Mouse (Mus musculus): ENCODE measurements around the gene Olfr698. TPM values are rescaled to one million over a fixed set of nuclear protein-coding genes. Genes with fewer than 3 reads are reported as not detected.
"Not testable (repeated sequence)": the region's sequence is repeated elsewhere in the genome, so short reads cannot be mapped to it uniquely, and the experiment has no call there.

Gene Olfr698
- polyA plus RNA-seq, 1 experiment from 2014 or later, result not detected

DNA sequence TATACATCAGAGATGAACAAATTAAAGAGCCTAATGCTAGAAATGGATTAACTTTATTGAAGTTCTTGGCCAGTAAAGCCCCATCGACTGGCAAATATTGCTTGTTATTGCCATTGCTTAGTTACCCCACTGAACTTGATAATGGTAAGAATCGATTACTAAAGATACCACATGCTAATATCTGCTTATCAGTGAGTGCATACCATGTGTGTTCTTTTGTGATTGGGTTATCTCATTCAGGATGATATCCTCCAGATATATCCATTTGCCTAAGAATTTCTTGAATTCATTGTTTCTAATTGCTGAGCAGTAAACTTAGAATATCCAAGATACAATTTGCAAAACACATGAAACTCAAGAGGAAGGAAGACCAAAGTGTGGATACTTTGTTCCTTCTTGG is 29.5 kb downstream of the Olfr698 start:
- not testable (repeated sequence) for H3K4me3 ChIP-seq (ENCODE audit: low read depth, low read length); DNase-seq (ENCODE audit: low spot score); H3K4me2 ChIP-seq (ENCODE audit: low read depth, low read length, severe bottlenecking); H3K27ac ChIP-seq (ENCODE audit: low read depth, low read length); ATAC-seq (replicated peaks; ENCODE audit: low FRiP score); H3K9me3 ChIP-seq (ENCODE audit: control insufficient read depth, low read length); H3K36me3 ChIP-seq (ENCODE audit: control insufficient read depth, insufficient read depth, low read length); H3K9ac ChIP-seq (ENCODE audit: low read length); H3K27me3 ChIP-seq (ENCODE audit: control insufficient read depth, insufficient read depth, low read length); H3K4me1 ChIP-seq (replicated peaks; ENCODE audit: control insufficient read depth, insufficient read depth, low read length)
- 88% methylated on average over 2 of the region's 2 CpGs for WGBS

- DNase-seq (ENCODE audit: low spot score) (no peak), ATAC-seq (replicated peaks; ENCODE audit: low FRiP score) (no peak)
- Histone ChIP-seq H3K4me1 (replicated peaks; ENCODE audit: control insufficient read depth, insufficient read depth, low read length) (no peaks in the 10 kb centered on the region), H3K36me3 (ENCODE audit: control insufficient read depth, insufficient read depth, low read length) (no peaks in the 10 kb centered on the region), H3K4me2 (ENCODE audit: low read depth, low read length, severe bottlenecking) (no peak within 1 kb of the TSS), H3K9me3 (ENCODE audit: control insufficient read depth, low read length) (no peaks in the 10 kb centered on the region), H3K9ac (ENCODE audit: low read length) (no peak within 1 kb of the TSS), H3K27me3 (ENCODE audit: control insufficient read depth, insufficient read depth, low read length) (no peaks in the 10 kb centered on the region), H3K27ac (ENCODE audit: low read depth, low read length) (no peak within 1 kb of the TSS), H3K4me3 (ENCODE audit: low read depth, low read length) (no peak within 1 kb of the TSS)
Observed at GRCm38 (mm10) chr7:106716296-106716695, 38.9 kb downstream of the Olfr698 start, which contains the start of gene Olfr695. Gene Olfr695 (minus strand): TSS chr7:106716396.

GRCm38 (mm10) chr7:106711463-106711862 is 43.7 kb downstream of the Olfr698 start:
- no peak for ATAC-seq (replicated peaks; ENCODE audit: low FRiP score)
- H3K27me3 ChIP-seq (ENCODE audit: control insufficient read depth, insufficient read depth, low read length), result no peaks in the 10 kb centered on the region
- WGBS, result 86% methylated on average over 6 of the region's 6 CpGs
- no peaks in the 10 kb centered on the region for H3K36me3 ChIP-seq (ENCODE audit: control insufficient read depth, insufficient read depth, low read length)
- H3K4me1 ChIP-seq (replicated peaks; ENCODE audit: control insufficient read depth, insufficient read depth, low read length), result no peaks in the 10 kb centered on the region
- H3K27ac ChIP-seq (ENCODE audit: low read depth, low read length), result no peak overlapping the region
- H3K4me2 ChIP-seq (ENCODE audit: low read depth, low read length, severe bottlenecking), result no peak overlapping the region
- no peaks in the 10 kb centered on the region for H3K9me3 ChIP-seq (ENCODE audit: control insufficient read depth, low read length)
- H3K9ac ChIP-seq (ENCODE audit: low read length), result no peak overlapping the region
- no peak for DNase-seq (ENCODE audit: low spot score)
- H3K4me3 ChIP-seq (ENCODE audit: low read depth, low read length), result no peak overlapping the region

- H3K4me3 ChIP-seq (ENCODE audit: low read depth, low read length); H3K9ac ChIP-seq (ENCODE audit: low read length); H3K9me3 ChIP-seq (ENCODE audit: control insufficient read depth, low read length); H3K4me2 ChIP-seq (ENCODE audit: low read depth, low read length, severe bottlenecking); H3K36me3 ChIP-seq (ENCODE audit: control insufficient read depth, insufficient read depth, low read length); H3K27ac ChIP-seq (ENCODE audit: low read depth, low read length); DNase-seq (ENCODE audit: low spot score); ATAC-seq (replicated peaks; ENCODE audit: low FRiP score); H3K27me3 ChIP-seq (ENCODE audit: control insufficient read depth, insufficient read depth, low read length); H3K4me1 ChIP-seq (replicated peaks; ENCODE audit: control insufficient read depth, insufficient read depth, low read length): not testable (repeated sequence)
- 91% methylated on average over 10 of the region's 10 CpGs for WGBS
Observed at GRCm38 (mm10) chr7:106707705-106708104, 47.5 kb downstream of the Olfr698 start.

Other genes starting within 250 kb of the Olfr698 start
- not detected in 2 replicates for gene Olfr693, start 74.8 kb downstream of the Olfr698 start, polyA plus RNA-seq (2014; fragmentation: Nextera tagmentation; extraction: Ambion mirVana)
- gene Olfr694, start 63.6 kb downstream of the Olfr698 start, polyA plus RNA-seq (2014; fragmentation: Nextera tagmentation; extraction: Ambion mirVana), result not detected in 2 replicates
- not detected in 2 replicates for gene Olfr695, start 39.0 kb downstream of the Olfr698 start, polyA plus RNA-seq (2014; fragmentation: Nextera tagmentation; extraction: Ambion mirVana)
- not detected in 2 replicates for gene Olfr697, start 13.0 kb downstream of the Olfr698 start, polyA plus RNA-seq (2014; fragmentation: Nextera tagmentation; extraction: Ambion mirVana)
- gene Olfr699, start 37.8 kb upstream of the Olfr698 start, polyA plus RNA-seq (2014; fragmentation: Nextera tagmentation; extraction: Ambion mirVana), result not detected in 2 replicates
- gene Olfr700, start 53.4 kb upstream of the Olfr698 start, polyA plus RNA-seq (2014; fragmentation: Nextera tagmentation; extraction: Ambion mirVana), result not detected in 2 replicates
- not detected in 2 replicates for gene Olfr701, start 58.7 kb upstream of the Olfr698 start, polyA plus RNA-seq (2014; fragmentation: Nextera tagmentation; extraction: Ambion mirVana)
- gene Olfr702, start 78.5 kb upstream of the Olfr698 start, polyA plus RNA-seq (2014; fragmentation: Nextera tagmentation; extraction: Ambion mirVana), result not detected in 2 replicates
- not detected in 2 replicates for gene Olfr703, start 88.0 kb upstream of the Olfr698 start, polyA plus RNA-seq (2014; fragmentation: Nextera tagmentation; extraction: Ambion mirVana)
- gene Olfr704, start 107.8 kb upstream of the Olfr698 start, polyA plus RNA-seq (2014; fragmentation: Nextera tagmentation; extraction: Ambion mirVana), result not detected in 2 replicates
- gene Olfr705, start 121.5 kb upstream of the Olfr698 start, polyA plus RNA-seq (2014; fragmentation: Nextera tagmentation; extraction: Ambion mirVana), result not detected in 2 replicates
- not detected in 2 replicates for gene Olfr706, start 132.8 kb upstream of the Olfr698 start, polyA plus RNA-seq (2014; fragmentation: Nextera tagmentation; extraction: Ambion mirVana)
- gene Olfr707, start 145.8 kb upstream of the Olfr698 start, polyA plus RNA-seq (2014; fragmentation: Nextera tagmentation; extraction: Ambion mirVana), result not detected in 2 replicates
- not detected in 2 replicates for gene Olfr1532-ps1, start 152.6 kb upstream of the Olfr698 start, polyA plus RNA-seq (2014; fragmentation: Nextera tagmentation; extraction: Ambion mirVana)
- not detected in 2 replicates for gene Olfr709-ps1, start 176.8 kb upstream of the Olfr698 start, polyA plus RNA-seq (2014; fragmentation: Nextera tagmentation; extraction: Ambion mirVana)
- gene Olfr710, start 192.9 kb upstream of the Olfr698 start, polyA plus RNA-seq (2014; fragmentation: Nextera tagmentation; extraction: Ambion mirVana), result not detected in 2 replicates
- gene Olfr6, start 208.5 kb upstream of the Olfr698 start, polyA plus RNA-seq (2014; fragmentation: Nextera tagmentation; extraction: Ambion mirVana), result not detected in 2 replicates
- not detected in 2 replicates for gene Olfr711, start 220.1 kb upstream of the Olfr698 start, polyA plus RNA-seq (2014; fragmentation: Nextera tagmentation; extraction: Ambion mirVana)